Mouse (Mus musculus): ENCODE measurements around the gene Alcam. TPM values are rescaled to one million over a fixed set of nuclear protein-coding genes. Genes with fewer than 3 reads are reported as not detected.

The Alcam gene
- polyA plus RNA-seq, 1 experiment from 2014 or later: 28.1 TPM

GRCm38 (mm10) chr16:52439007-52439406 lies 14.9 kb downstream of the Alcam start:
- no peak overlapping the region for H3K4me2 ChIP-seq (ENCODE audit: low read depth, low read length)
- no peak overlapping the region for H3K9ac ChIP-seq (replicated peaks; ENCODE audit: low read length)
- no peak overlapping the region for H3K27ac ChIP-seq (replicated peaks; ENCODE audit: low read depth, low read length)
- H3K9me3 ChIP-seq (replicated peaks; ENCODE audit: control insufficient read depth, low read length): no peaks in the 10 kb centered on the region
- no peaks in the 10 kb centered on the region for H3K27me3 ChIP-seq (ENCODE audit: control insufficient read depth, insufficient read depth, low read length)
- H3K4me1 ChIP-seq (ENCODE audit: control insufficient read depth, insufficient read depth, low read length): no peaks in the 10 kb centered on the region
- 77% methylated on average over 6 of the region's 6 CpGs for WGBS
- no peak overlapping the region for H3K4me3 ChIP-seq (ENCODE audit: low read depth, low read length)
- DNase-seq (ENCODE audit: low spot score): no peak
- H3K36me3 ChIP-seq (replicated peaks; ENCODE audit: control insufficient read depth, insufficient read depth, low read depth, low read length): no peaks in the 10 kb centered on the region
- no peak for ATAC-seq (replicated peaks; ENCODE audit: insufficient number of reproducible peaks, low FRiP score, low TSS enrichment, low read depth)

GRCm38 (mm10) chr16:52438216-52438904 lies 15.5 kb downstream of the Alcam start:
- H3K9ac ChIP-seq (replicated peaks; ENCODE audit: low read length): no peak overlapping the region
- DNase-seq (ENCODE audit: low spot score) (no peak), ATAC-seq (replicated peaks; ENCODE audit: insufficient number of reproducible peaks, low FRiP score, low TSS enrichment, low read depth) (no peak)
- H3K4me3 ChIP-seq (ENCODE audit: low read depth, low read length): no peak overlapping the region
- WGBS: 80% methylated on average over 6 of the region's 6 CpGs
- no peaks in the 10 kb centered on the region for H3K9me3 ChIP-seq (replicated peaks; ENCODE audit: control insufficient read depth, low read length)
- H3K27me3 ChIP-seq (ENCODE audit: control insufficient read depth, insufficient read depth, low read length): no peaks in the 10 kb centered on the region
- no peaks in the 10 kb centered on the region for H3K36me3 ChIP-seq (replicated peaks; ENCODE audit: control insufficient read depth, insufficient read depth, low read depth, low read length)
- no peaks in the 10 kb centered on the region for H3K4me1 ChIP-seq (ENCODE audit: control insufficient read depth, insufficient read depth, low read length)
- H3K27ac ChIP-seq (replicated peaks; ENCODE audit: low read depth, low read length): no peak overlapping the region
- no peak overlapping the region for H3K4me2 ChIP-seq (ENCODE audit: low read depth, low read length)

GRCm38 (mm10) chr16:52433189-52433588 lies 20.7 kb downstream of the Alcam start:
- DNase-seq (ENCODE audit: low spot score) (no peak), ATAC-seq (replicated peaks; ENCODE audit: insufficient number of reproducible peaks, low FRiP score, low TSS enrichment, low read depth) (no peak)
- Histone ChIP-seq H3K4me2 (ENCODE audit: low read depth, low read length) (no peak overlapping the region), H3K27ac (replicated peaks; ENCODE audit: low read depth, low read length) (no peak overlapping the region), H3K9ac (replicated peaks; ENCODE audit: low read length) (no peak overlapping the region), H3K4me3 (ENCODE audit: low read depth, low read length) (no peak overlapping the region), H3K27me3 (ENCODE audit: control insufficient read depth, insufficient read depth, low read length) (no peaks in the 10 kb centered on the region), H3K4me1 (ENCODE audit: control insufficient read depth, insufficient read depth, low read length) (no peaks in the 10 kb centered on the region), H3K9me3 (replicated peaks; ENCODE audit: control insufficient read depth, low read length) (no peaks in the 10 kb centered on the region), H3K36me3 (replicated peaks; ENCODE audit: control insufficient read depth, insufficient read depth, low read depth, low read length) (no peaks in the 10 kb centered on the region)
- WGBS: 68% methylated on average over 11 of the region's 11 CpGs

- Histone ChIP-seq H3K27ac (replicated peaks; ENCODE audit: low read depth, low read length) (no peak overlapping the region), H3K4me2 (ENCODE audit: low read depth, low read length) (no peak overlapping the region), H3K9ac (replicated peaks; ENCODE audit: low read length) (no peak overlapping the region), H3K4me1 (ENCODE audit: control insufficient read depth, insufficient read depth, low read length) (no peaks in the 10 kb centered on the region), H3K9me3 (replicated peaks; ENCODE audit: control insufficient read depth, low read length) (no peaks in the 10 kb centered on the region), H3K36me3 (replicated peaks; ENCODE audit: control insufficient read depth, insufficient read depth, low read depth, low read length) (no peaks in the 10 kb centered on the region), H3K4me3 (ENCODE audit: low read depth, low read length) (no peak overlapping the region), H3K27me3 (ENCODE audit: control insufficient read depth, insufficient read depth, low read length) (no peaks in the 10 kb centered on the region)
- ATAC-seq (replicated peaks; ENCODE audit: insufficient number of reproducible peaks, low FRiP score, low TSS enrichment, low read depth) (no peak), DNase-seq (ENCODE audit: low spot score) (no peak)
- whole genome bisulfite sequencing: 87% methylated on average over 1 of the region's 1 CpGs
These were observed 21.8 kb downstream of the Alcam start for GRCm38 (mm10) chr16:52432072-52432471.

GRCm38 (mm10) chr16:52431590-52431989 lies 22.3 kb downstream of the Alcam start:
- Histone ChIP-seq H3K9ac (replicated peaks; ENCODE audit: low read length) (no peak overlapping the region), H3K4me3 (ENCODE audit: low read depth, low read length) (no peak overlapping the region), H3K36me3 (replicated peaks; ENCODE audit: control insufficient read depth, insufficient read depth, low read depth, low read length) (no peaks in the 10 kb centered on the region), H3K4me1 (ENCODE audit: control insufficient read depth, insufficient read depth, low read length) (no peaks in the 10 kb centered on the region), H3K9me3 (replicated peaks; ENCODE audit: control insufficient read depth, low read length) (no peaks in the 10 kb centered on the region), H3K27me3 (ENCODE audit: control insufficient read depth, insufficient read depth, low read length) (no peaks in the 10 kb centered on the region), H3K27ac (replicated peaks; ENCODE audit: low read depth, low read length) (no peak overlapping the region), H3K4me2 (ENCODE audit: low read depth, low read length) (no peak overlapping the region)
- ATAC-seq (replicated peaks; ENCODE audit: insufficient number of reproducible peaks, low FRiP score, low TSS enrichment, low read depth) (no peak), DNase-seq (ENCODE audit: low spot score) (no peak)
- 89% methylated on average over 2 of the region's 2 CpGs for WGBS

GRCm38 (mm10) chr16:52430073-52430472 lies 23.8 kb downstream of the Alcam start:
- ATAC-seq (replicated peaks; ENCODE audit: insufficient number of reproducible peaks, low FRiP score, low TSS enrichment, low read depth): no peak
- Histone ChIP-seq H3K4me3 (ENCODE audit: low read depth, low read length) (no peak overlapping the region), H3K27ac (replicated peaks; ENCODE audit: low read depth, low read length) (no peak overlapping the region), H3K36me3 (replicated peaks; ENCODE audit: control insufficient read depth, insufficient read depth, low read depth, low read length) (no peaks in the 10 kb centered on the region), H3K4me2 (ENCODE audit: low read depth, low read length) (no peak overlapping the region), H3K27me3 (ENCODE audit: control insufficient read depth, insufficient read depth, low read length) (no peaks in the 10 kb centered on the region), H3K9ac (replicated peaks; ENCODE audit: low read length) (no peak overlapping the region), H3K9me3 (replicated peaks; ENCODE audit: control insufficient read depth, low read length) (no peaks in the 10 kb centered on the region), H3K4me1 (ENCODE audit: control insufficient read depth, insufficient read depth, low read length) (no peaks in the 10 kb centered on the region)
- WGBS: 77% methylated on average over 3 of the region's 3 CpGs
- DNase-seq (ENCODE audit: low spot score): no peak

GRCm38 (mm10) chr16:52429661-52430060 lies 24.2 kb downstream of the Alcam start:
- no peak for DNase-seq (ENCODE audit: low spot score)
- Histone ChIP-seq H3K9me3 (replicated peaks; ENCODE audit: control insufficient read depth, low read length) (no peaks in the 10 kb centered on the region), H3K36me3 (replicated peaks; ENCODE audit: control insufficient read depth, insufficient read depth, low read depth, low read length) (no peaks in the 10 kb centered on the region), H3K4me1 (ENCODE audit: control insufficient read depth, insufficient read depth, low read length) (no peaks in the 10 kb centered on the region), H3K27ac (replicated peaks; ENCODE audit: low read depth, low read length) (no peak overlapping the region), H3K4me3 (ENCODE audit: low read depth, low read length) (no peak overlapping the region), H3K27me3 (ENCODE audit: control insufficient read depth, insufficient read depth, low read length) (no peaks in the 10 kb centered on the region), H3K4me2 (ENCODE audit: low read depth, low read length) (no peak overlapping the region), H3K9ac (replicated peaks; ENCODE audit: low read length) (no peak overlapping the region)
- no peak for ATAC-seq (replicated peaks; ENCODE audit: insufficient number of reproducible peaks, low FRiP score, low TSS enrichment, low read depth)

GRCm38 (mm10) chr16:52428505-52428904 lies 25.4 kb downstream of the Alcam start:
- Histone ChIP-seq H3K9me3 (replicated peaks; ENCODE audit: control insufficient read depth, low read length) (no peaks in the 10 kb centered on the region), H3K36me3 (replicated peaks; ENCODE audit: control insufficient read depth, insufficient read depth, low read depth, low read length) (no peaks in the 10 kb centered on the region), H3K4me3 (ENCODE audit: low read depth, low read length) (no peak overlapping the region), H3K9ac (replicated peaks; ENCODE audit: low read length) (no peak overlapping the region), H3K4me1 (ENCODE audit: control insufficient read depth, insufficient read depth, low read length) (no peaks in the 10 kb centered on the region), H3K4me2 (ENCODE audit: low read depth, low read length) (no peak overlapping the region), H3K27ac (replicated peaks; ENCODE audit: low read depth, low read length) (no peak overlapping the region), H3K27me3 (ENCODE audit: control insufficient read depth, insufficient read depth, low read length) (no peaks in the 10 kb centered on the region)
- WGBS: 50% methylated on average over 4 of the region's 4 CpGs
- DNase-seq (ENCODE audit: low spot score) (no peak), ATAC-seq (replicated peaks; ENCODE audit: insufficient number of reproducible peaks, low FRiP score, low TSS enrichment, low read depth) (no peak)

Measured in embryonic facial prominence, embryonic 11.5 days (tissue).